In genomic region chr9:119540726-119541125, GRCm38 (mm10) we compare ENCODE assay signal across 23 mouse cellular contexts. TPM values are rescaled to one million over a fixed set of nuclear protein-coding genes. Genes with fewer than 3 reads are reported as not detected.
DNase-seq lines count a peak whose midpoint lies in the region; ATAC-seq and TF ChIP-seq lines count a peak whose summit lies in the region.
"Had no signal": no experiment of that assay in that cellular context is flagged by ENCODE, and none has a peak within 500 bp of the region (broad histone marks: within the 10 kb centered on the region; RNA-seq: fewer than 3 reads in every experiment).

No protein-coding gene starts in this region.

- H3K27ac ChIP-seq in heart, embryonic 10.5 days: peak overlapping the region; percentile 5; the same call in 1 of the 2 replicates
- H3K27ac ChIP-seq in heart, embryonic 11.5 days (ENCODE audit: low read depth, low read length): no peak overlapping the region
- no peak overlapping the region for H3K27ac ChIP-seq in midbrain, postnatal 0 days (ENCODE audit: low read depth, low read length)
- H3K27ac ChIP-seq in midbrain, embryonic 15.5 days: no peak overlapping the region
- H3K27ac ChIP-seq: embryonic facial prominence, embryonic 13.5 days; embryonic facial prominence, embryonic 15.5 days; forebrain, embryonic 10.5 days; forebrain, embryonic 12.5 days had no signal

- H3K4me2 ChIP-seq in heart, embryonic 11.5 days: no peak overlapping the region
- no peak overlapping the region for H3K4me2 ChIP-seq in midbrain, postnatal 0 days (ENCODE audit: low read depth, low read length, poor library complexity, severe bottlenecking)
- H3K4me2 ChIP-seq in midbrain, embryonic 15.5 days: no peak overlapping the region
- H3K4me2 ChIP-seq: embryonic facial prominence, embryonic 13.5 days; embryonic facial prominence, embryonic 15.5 days; forebrain, embryonic 12.5 days had no signal

- H3K36me3 ChIP-seq in heart, embryonic 10.5 days: peaks cover 59% of the 10 kb centered on the region
- H3K36me3 ChIP-seq in heart, embryonic 11.5 days (ENCODE audit: control insufficient read depth, insufficient read depth, low read length): no peaks in the 10 kb centered on the region
- H3K36me3 ChIP-seq in midbrain, postnatal 0 days (ENCODE audit: insufficient read depth, low read length): no peaks in the 10 kb centered on the region
- no peaks in the 10 kb centered on the region for H3K36me3 ChIP-seq in midbrain, embryonic 15.5 days (replicated peaks)
- H3K36me3 ChIP-seq: embryonic facial prominence, embryonic 13.5 days; embryonic facial prominence, embryonic 15.5 days; forebrain, embryonic 12.5 days had no signal

- H3K9me3 ChIP-seq in heart, embryonic 10.5 days: no peaks in the 10 kb centered on the region
- no peaks in the 10 kb centered on the region for H3K9me3 ChIP-seq in heart, embryonic 11.5 days (replicated peaks; ENCODE audit: control insufficient read depth, low read length)
- 0 out of 2 replicates have a peak, but pooled peaks cover 3% of the 10 kb centered on the region for H3K9me3 ChIP-seq in midbrain, postnatal 0 days (ENCODE audit: low read length)
- H3K9me3 ChIP-seq in midbrain, embryonic 15.5 days: no peaks in the 10 kb centered on the region
- H3K9me3 ChIP-seq: embryonic facial prominence, embryonic 13.5 days; embryonic facial prominence, embryonic 15.5 days; forebrain, embryonic 10.5 days; forebrain, embryonic 12.5 days had no signal

- no peak overlapping the region for H3K4me3 ChIP-seq in heart, embryonic 10.5 days
- no peak overlapping the region for H3K4me3 ChIP-seq in heart, embryonic 11.5 days (ENCODE audit: low read depth, low read length)
- no peak overlapping the region for H3K4me3 ChIP-seq in midbrain, postnatal 0 days (ENCODE audit: low read depth, low read length)
- H3K4me3 ChIP-seq in midbrain, embryonic 15.5 days: no peak overlapping the region
- H3K4me3 ChIP-seq: embryonic facial prominence, embryonic 13.5 days; embryonic facial prominence, embryonic 15.5 days; erythroblast, embryonic 14.5 days; forebrain, embryonic 10.5 days; forebrain, embryonic 12.5 days had no signal

- no peak for DNase-seq in heart, embryonic 10.5 days (ENCODE audit: low spot score)
- DNase-seq in left cerebral cortex, postnatal 4 days: peak; percentile 72
- no peak for DNase-seq in left cerebral cortex, postnatal 14 days (ENCODE audit: low spot score in 2 of 2)
- DNase-seq in midbrain, postnatal 0 days (ENCODE audit: low spot score): peak; percentile 25
- DNase-seq: adrenal gland, adult 2 months; adrenal gland, postnatal 10 days; adrenal gland, postnatal 25 days; cerebellum, adult 11 months; cerebellum, adult 2 months; cerebellum, adult 9-10 months; cerebellum, postnatal 36 days; embryo, embryonic 11 days had no signal

- peaks cover 55% of the 10 kb centered on the region for H3K27me3 ChIP-seq in heart, embryonic 10.5 days (ENCODE audit: insufficient read depth, poor library complexity, severe bottlenecking)
- H3K27me3 ChIP-seq in heart, embryonic 11.5 days (ENCODE audit: control insufficient read depth, insufficient read depth, low read length): peaks cover 3% of the 10 kb centered on the region
- peaks cover 87% of the 10 kb centered on the region for H3K27me3 ChIP-seq in midbrain, postnatal 0 days (ENCODE audit: insufficient read depth, low read length)
- peaks cover 99% of the 10 kb centered on the region for H3K27me3 ChIP-seq in midbrain, embryonic 15.5 days (replicated peaks)
- H3K27me3 ChIP-seq: embryonic facial prominence, embryonic 15.5 days had no signal

- no peak for ATAC-seq in heart, embryonic 11.5 days (replicated peaks; ENCODE audit: insufficient number of reproducible peaks, low FRiP score, low TSS enrichment)
- no peak for ATAC-seq in midbrain, postnatal 0 days (ENCODE audit: low FRiP score)
- no peak for ATAC-seq in midbrain, embryonic 15.5 days (replicated peaks)
- ATAC-seq: forebrain, embryonic 14.5 days; forebrain, embryonic 16.5 days had no signal

- 86% methylated on average over 9 of the region's 9 CpGs for WGBS in heart, embryonic 10.5 days
- WGBS in heart, embryonic 11.5 days (ENCODE audit: insufficient replicate concordance): 79% methylated on average over 9 of the region's 9 CpGs
- 79% methylated on average over 9 of the region's 9 CpGs for WGBS in midbrain, postnatal 0 days
- 81% methylated on average over 9 of the region's 9 CpGs for WGBS in midbrain, embryonic 15.5 days

- no peaks in the 10 kb centered on the region for H3K4me1 ChIP-seq in heart, embryonic 10.5 days
- H3K4me1 ChIP-seq in heart, embryonic 11.5 days (ENCODE audit: control insufficient read depth, insufficient read depth, low read length): no peaks in the 10 kb centered on the region
- H3K4me1 ChIP-seq in midbrain, postnatal 0 days (ENCODE audit: insufficient read depth, low read length): no peaks in the 10 kb centered on the region
- H3K4me1 ChIP-seq in midbrain, embryonic 15.5 days: no peaks in the 10 kb centered on the region
- H3K4me1 ChIP-seq: embryonic facial prominence, embryonic 15.5 days; forebrain, embryonic 10.5 days; forebrain, embryonic 12.5 days had no signal

- intact Hi-C loops in left cerebral cortex, postnatal 4 days (cut with DNase I): no loop called here
- intact Hi-C loops in left cerebral cortex, postnatal 14 days (cut with DNase I): no loop called here

- TF ChIP-seq CTCF in midbrain, postnatal 0 days (IDR thresholded peaks at IDR 0.05): no peak

- no peak overlapping the region for H3K9ac ChIP-seq in heart, embryonic 11.5 days (ENCODE audit: low read depth, low read length)
- H3K9ac ChIP-seq in midbrain, postnatal 0 days (replicated peaks; ENCODE audit: low read length, poor library complexity, severe bottlenecking): no peak overlapping the region
- no peak overlapping the region for H3K9ac ChIP-seq in midbrain, embryonic 15.5 days
- H3K9ac ChIP-seq: embryonic facial prominence, embryonic 13.5 days; embryonic facial prominence, embryonic 15.5 days; forebrain, embryonic 12.5 days had no signal

RNA-seq across cellular contexts. Expression of gene Scn5a, which starts 38.1 kb away (rescaled TPM):
- polyA plus RNA-seq in heart, embryonic 10.5 days (2016; fragmentation: Nextera tagmentation; extraction: Ambion mirVana): 8.2 and 18.0 TPM in 2 replicates
- 8.0 and 8.6 TPM in 2 replicates for polyA plus RNA-seq in heart, embryonic 11.5 days (2014; fragmentation: Nextera tagmentation; extraction: Ambion mirVana)
- 1 to 10 TPM; 1.4 to 4.4 TPM for total RNA-seq in left cerebral cortex, postnatal 4 days (2021)
- total RNA-seq in left cerebral cortex, postnatal 14 days (2021): 1 to 10 TPM; 1.9 to 3.0 TPM
- total RNA-seq in midbrain, postnatal 0 days (2014; rRNA removed): 1.2 and 1.4 TPM in 2 replicates
- polyA plus RNA-seq in midbrain, postnatal 0 days (2015; fragmentation: Nextera tagmentation; extraction: Ambion mirVana): 0.36 and 0.38 TPM in 2 replicates
- polyA plus RNA-seq in midbrain, embryonic 15.5 days (2015; fragmentation: Nextera tagmentation; extraction: Ambion mirVana): 0.27 and 0.40 TPM in 2 replicates
- total RNA-seq: common myeloid progenitor, adult 5-6 weeks; MEL had no signal
- polyA plus RNA-seq: erythroblast, embryonic 14.5 days had no signal

Comparison
In these comparisons a context has a peak if more than half of its experiments do, and no peak if none do; other contexts are left out.
1. DNase-seq: peak in left cerebral cortex, postnatal 4 days (single experiment) and midbrain, postnatal 0 days (single experiment); none in heart, embryonic 10.5 days (single experiment) and left cerebral cortex, postnatal 14 days (0 of 2).